Mouse (Mus musculus): ENCODE data around the gene Lmcd1. TPM values are rescaled to one million over a fixed set of nuclear protein-coding genes. Genes with fewer than 3 reads are reported as not detected.

The Lmcd1 gene
- total RNA-seq, 2 experiments from 2014 or later = 5.5 TPM

GRCm38 (mm10) chr6:112339016-112339415 is 65.5 kb downstream of the Lmcd1 start:
- intact Hi-C loops (cut with DNase I) = no loop called here
- DNase-seq = no peak

- DNase-seq = no peak
- intact Hi-C loops (cut with DNase I) = no loop called here
Observed at GRCm38 (mm10) chr6:112350452-112350851, 76.9 kb downstream of the Lmcd1 start.

GRCm38 (mm10) chr6:112359341-112359740 is 85.8 kb downstream of the Lmcd1 start:
- DNase-seq = no peak
- intact Hi-C loops (cut with DNase I) = no loop called here

GRCm38 (mm10) chr6:112360676-112361075 is 87.1 kb downstream of the Lmcd1 start:
- intact Hi-C loops (cut with DNase I) = no loop called here
- no peak for DNase-seq

DNA sequence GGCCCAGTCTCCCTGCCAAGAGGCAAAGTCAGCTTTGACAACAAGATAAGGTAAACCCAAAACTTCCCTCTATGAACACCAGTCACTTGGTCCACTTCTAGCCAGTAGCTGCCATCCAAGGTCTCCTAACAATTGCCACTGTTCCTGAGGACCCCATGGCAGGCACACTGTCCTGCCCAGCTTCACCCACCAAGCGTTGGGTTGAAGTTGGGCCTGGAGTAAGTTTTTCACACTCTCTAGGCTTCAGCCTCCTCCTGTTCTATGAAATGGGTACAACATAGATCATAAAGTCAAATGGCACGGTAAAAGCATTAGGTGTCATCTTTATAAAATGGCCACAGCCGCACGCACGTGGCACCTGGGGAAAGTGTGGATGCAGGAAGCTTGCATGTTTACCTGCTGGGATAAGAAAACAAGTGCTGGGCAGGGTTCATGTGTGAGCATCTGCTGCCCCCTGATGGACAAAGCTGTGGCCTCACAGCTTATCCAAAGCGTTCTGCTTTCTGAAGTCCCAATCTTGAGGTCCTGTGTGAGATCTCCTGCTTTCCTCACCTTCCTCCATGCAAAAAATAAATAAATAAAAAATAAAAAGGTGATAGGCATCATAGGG is 88.9 kb downstream of the Lmcd1 start:
- DNase-seq = peak; percentile 77
- intact Hi-C loops (cut with DNase I) = loop anchor here (1.0 kb wide), 1 partner anchor 155 kb away; no protein-coding TSS in a partner anchor

DNA sequence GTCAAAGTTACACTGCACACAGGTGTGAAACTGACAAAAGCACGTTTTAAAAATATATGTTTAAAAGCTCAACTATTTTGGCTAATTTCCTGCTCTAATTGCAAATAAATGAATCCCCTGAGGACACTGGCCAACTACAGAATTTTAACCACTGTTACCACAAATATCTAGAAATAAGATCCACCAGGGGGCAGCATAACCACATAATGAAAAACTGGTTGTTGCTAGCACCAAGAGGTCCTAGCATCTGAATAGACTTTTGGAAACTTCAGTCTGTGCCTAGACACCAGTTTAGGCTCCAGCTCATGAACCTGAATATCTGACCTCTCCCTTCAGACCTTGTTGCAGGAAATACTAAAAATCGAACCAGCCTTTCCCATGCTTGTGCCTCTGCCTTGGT is 91.0 kb downstream of the Lmcd1 start:
- peak; percentile 24 for DNase-seq
- intact Hi-C loops (cut with DNase I) = no loop called here

DNA sequence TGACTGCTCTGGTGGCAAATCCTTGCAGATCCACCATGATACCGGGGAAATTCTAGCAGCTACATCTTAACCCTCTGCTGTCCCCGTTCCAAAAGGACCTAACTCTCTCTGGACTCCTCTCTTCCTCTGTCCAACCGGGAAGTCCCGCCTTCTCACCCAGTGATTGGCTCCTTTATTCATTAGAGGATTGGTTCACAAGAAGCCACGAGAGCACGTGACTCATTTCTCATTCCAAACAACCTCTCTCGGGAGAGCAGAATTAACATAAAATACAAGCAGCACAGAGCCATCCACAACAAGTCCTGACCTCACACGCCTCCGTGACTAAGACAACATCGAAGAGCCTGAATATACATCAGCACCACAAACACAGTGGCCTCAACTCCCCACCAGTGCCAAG is 91.7 kb downstream of the Lmcd1 start:
- intact Hi-C loops (cut with DNase I) = no loop called here
- no peak for DNase-seq

GRCm38 (mm10) chr6:112373886-112374585 is 100.5 kb downstream of the Lmcd1 start:
- DNase-seq = peak; percentile 21
- intact Hi-C loops (cut with DNase I) = no loop called here

DNA sequence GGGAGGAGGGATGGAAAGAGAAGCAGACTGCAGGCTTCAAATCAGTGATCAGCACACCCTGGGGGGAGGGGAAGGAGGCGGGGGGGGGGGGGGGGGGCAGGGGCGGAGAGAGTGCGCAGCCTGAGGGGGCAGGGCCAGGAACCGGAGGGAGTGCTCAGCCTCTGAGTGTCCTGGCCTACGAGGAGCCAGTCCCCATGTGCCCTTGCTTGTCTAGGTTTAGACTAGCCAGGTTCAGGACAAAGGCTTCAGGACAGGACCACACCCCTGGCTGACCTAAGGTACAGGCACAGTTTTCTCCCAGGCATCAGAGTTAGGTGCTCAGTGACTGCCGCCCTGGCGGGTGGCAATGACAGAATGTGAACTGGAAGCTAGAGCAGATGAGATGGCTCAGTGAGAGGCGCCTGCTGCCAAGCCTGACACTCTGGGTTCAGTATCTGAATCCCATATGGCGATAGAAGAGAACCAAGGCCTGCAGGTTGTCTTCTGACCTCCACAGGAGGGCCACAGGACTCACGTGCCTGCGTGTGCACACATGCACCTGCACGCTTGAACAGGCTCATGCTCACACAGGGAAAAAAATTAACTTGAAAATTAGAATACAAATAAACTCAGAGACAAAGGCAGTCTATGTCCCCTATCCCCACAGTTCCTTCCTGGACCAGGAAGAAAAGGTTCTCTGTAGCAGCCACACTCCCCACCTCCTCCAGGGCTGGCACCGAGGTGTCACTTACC is 102.3 kb downstream of the Lmcd1 start:
- intact Hi-C loops (cut with DNase I) = no loop called here
- no peak for DNase-seq

DNA sequence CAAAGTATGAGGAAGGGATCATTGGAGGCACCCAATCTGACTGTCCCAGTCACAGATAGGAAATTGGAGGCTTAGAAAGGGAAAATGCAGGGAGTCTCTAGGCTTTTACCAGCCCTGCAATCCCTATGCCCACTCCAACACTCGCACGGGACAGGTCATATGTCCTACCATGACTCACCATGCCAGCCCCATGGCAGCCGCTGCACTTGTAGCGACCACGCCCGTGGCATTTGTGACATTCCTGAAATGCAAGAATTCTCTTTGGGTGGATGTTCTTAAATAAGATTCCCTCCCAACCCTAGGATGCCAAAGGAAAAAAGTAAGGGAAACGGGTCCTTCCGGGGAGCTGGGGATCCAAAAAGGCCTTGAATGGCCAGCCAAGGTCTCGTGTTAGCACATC is 105.5 kb downstream of the Lmcd1 start:
- no peak for DNase-seq
- intact Hi-C loops (cut with DNase I) = no loop called here

Other genes starting within 250 kb of the Lmcd1 start
- under 1 TPM; 0.34 to 0.56 TPM for gene Ssu2, start 114.3 kb downstream of the Lmcd1 start, total RNA-seq (2021)
- gene Cav3, start 185.7 kb downstream of the Lmcd1 start, total RNA-seq (2021) = not detected
- gene Oxtr, start 216.2 kb downstream of the Lmcd1 start, total RNA-seq (2021) = 1 to 10 TPM; 4.8 to 6.2 TPM

Data from left cerebral cortex, postnatal 4 days (tissue).